Mouse (Mus musculus): ENCODE measurements at regions not wholly inside any gene's neighbourhood (a gene's known extent, or its start where the extent isn't known, plus 50 kb on each side); places are given as distances from the start of the nearest gene placed in this dataset.

DNA sequence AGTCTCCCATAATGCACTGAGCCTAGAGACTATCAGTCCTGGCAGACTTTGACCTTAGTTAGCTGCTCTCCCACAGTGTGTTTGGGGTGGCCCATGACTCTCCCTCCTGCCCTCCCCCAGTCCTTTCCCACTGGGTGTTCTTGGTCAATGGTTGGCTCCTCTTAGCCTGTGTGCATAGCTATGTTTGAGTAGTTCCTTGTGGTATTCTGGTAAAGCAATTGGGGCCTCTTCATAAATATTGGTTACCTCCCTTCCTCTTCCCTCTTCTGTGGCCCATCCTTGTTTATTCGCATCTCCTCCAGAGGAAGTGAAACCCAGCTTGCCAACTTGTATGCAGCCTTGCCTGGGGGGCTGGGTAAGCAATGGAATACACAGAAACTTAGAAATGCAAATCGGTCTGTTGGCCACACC is 74.0 kb downstream of the Zfp706 start:
- TF ChIP-seq CTCF (IDR thresholded peaks at IDR 0.05; ENCODE audit: borderline replicate concordance, extremely low read depth, insufficient read depth, insufficient read length) (no peak), POLR2A (IDR thresholded peaks at IDR 0.05; ENCODE audit: borderline replicate concordance, extremely low read depth, insufficient read depth, insufficient read length, poor library complexity, severe bottlenecking) (no peak)

All from brain, embryonic 14.5 days (tissue).